Mouse (Mus musculus) kidney, postnatal 0 days (tissue): ENCODE measurements around the gene Lmtk3. TPM values are rescaled to one million over a fixed set of nuclear protein-coding genes. Genes with fewer than 3 reads are reported as not detected.

Experiments
- ATAC-seq: fragments of 200-750 bp; cut with Nextera tagmentation; replicated peaks from 2 replicates; pipeline ENCODE4 v1.8.0; 2017; ENCODE audit warnings: low read depth, moderate number of reproducible peaks, moderate TSS enrichment, moderate library complexity; ENCODE audit not compliant: low FRiP score
- DNase-seq: peaks from one replicate; pipeline ENCODE4 v3.0.0-alpha.2; 2016; ENCODE audit warnings: low spot score
- H3K27ac ChIP-seq: fragments of 300-500 bp; sonication (generic); 2 replicates; pipeline ENCODE4 v1.5.1; 2014; ENCODE audit warnings: mild to moderate bottlenecking
- H3K27me3 ChIP-seq: fragments of 300-500 bp; sonication (generic); 2 replicates; pipeline ENCODE4 v1.6.1; 2014; ENCODE audit warnings: low read length, mixed read lengths; ENCODE audit not compliant: insufficient read depth
- H3K36me3 ChIP-seq: fragments of 300-500 bp; sonication (generic); 2 replicates; pipeline ENCODE4 v1.6.1; 2014; ENCODE audit warnings: low read length, mixed read lengths; ENCODE audit not compliant: insufficient read depth
- H3K4me1 ChIP-seq: fragments of 300-500 bp; sonication (generic); replicated peaks from 2 replicates; pipeline ENCODE4 v1.6.1; 2014; ENCODE audit warnings: antibody characterized with exemption, low read length, mixed read lengths; ENCODE audit not compliant: insufficient read depth
- H3K4me2 ChIP-seq: fragments of 300-500 bp; sonication (generic); 2 replicates; pipeline ENCODE4 v1.6.1; 2014; ENCODE audit warnings: mild to moderate bottlenecking, low read length, moderate library complexity, mixed read lengths
- H3K4me3 ChIP-seq: fragments of 300-500 bp; sonication (generic); replicated peaks from 2 replicates; pipeline ENCODE4 v1.5.1; 2014; ENCODE audit warnings: low read depth, low read length
- H3K9ac ChIP-seq: fragments of 300-500 bp; sonication (generic); 2 replicates; pipeline ENCODE4 v1.6.1; 2014; ENCODE audit warnings: low read depth, low read length
- H3K9me3 ChIP-seq: fragments of 300-500 bp; sonication (generic); replicated peaks from 2 replicates; pipeline ENCODE4 v1.6.1; 2016; ENCODE audit warnings: low read length, inconsistent platforms, mixed read lengths
- CTCF ChIP-seq: IDR thresholded peaks from 2 replicates; pipeline ENCODE4 v1.5.1; 2016; ENCODE audit warnings: antibody characterized with exemption, low read depth, mild to moderate bottlenecking, moderate library complexity
- WGBS: fragments of 180-500 bp; shearing (Covaris S2); extraction: QIAGEN DNeasy Blood & Tissue Kit; methylation state at CpG from one replicate; pipeline ENCODE4 v1.1.7; 2014; 5-methylcytosine and 5-hydroxymethylcytosine counted together
- polyA plus RNA-seq: library from polyadenylated mRNA; unstranded; fragments of >200 nt; fragmentation: Nextera tagmentation; extraction: Ambion mirVana; gene quantifications from 2 replicates; pipeline ENCODE4 v1.2.1, GENCODE M21; 2015

Gene Lmtk3
- polyA plus RNA-seq, 1 experiment from 2014 or later = 0.91 TPM

DNA sequence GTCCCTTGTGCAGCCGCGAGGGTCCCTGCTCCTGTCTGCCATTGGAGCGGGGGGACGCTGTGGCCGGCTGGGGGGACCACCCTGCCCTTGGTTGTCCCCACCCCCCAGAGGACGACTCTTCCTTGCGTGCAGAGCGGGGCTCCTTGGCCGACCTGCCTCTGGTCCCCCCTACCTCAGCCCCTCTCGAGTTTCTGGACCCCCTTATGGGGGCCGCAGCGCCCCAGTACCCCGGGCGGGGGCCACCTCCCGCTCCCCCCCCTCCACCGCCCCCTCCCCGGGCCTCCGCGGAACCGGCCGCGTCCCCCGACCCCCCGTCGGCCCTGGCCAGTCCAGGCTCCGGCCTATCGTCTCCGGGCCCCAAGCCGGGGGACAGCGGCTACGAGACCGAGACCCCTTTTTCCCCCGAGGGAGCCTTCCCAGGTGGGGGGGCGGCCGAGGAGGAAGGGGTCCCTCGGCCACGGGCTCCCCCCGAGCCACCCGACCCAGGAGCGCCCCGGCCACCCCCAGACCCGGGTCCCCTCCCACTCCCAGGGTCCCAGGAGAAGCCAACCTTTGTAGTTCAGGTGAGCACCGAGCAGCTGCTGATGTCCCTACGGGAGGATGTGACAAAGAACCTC, 10.5 kb downstream of the Lmtk3 start:
- Histone ChIP-seq H3K4me3 (no peak overlapping the region), H3K4me1 (peaks cover 11% of the 10 kb centered on the region; the same call in 1 of the 2 replicates), H3K36me3 (no peaks in the 10 kb centered on the region), H3K9ac (no peak overlapping the region), H3K9me3 (no peaks in the 10 kb centered on the region), H3K27me3 (no peaks in the 10 kb centered on the region), H3K4me2 (no peak overlapping the region), H3K27ac (no peak overlapping the region)
- ATAC-seq = no peak
- DNase-seq = no peak
- TF ChIP-seq CTCF = no peak
- 91% methylated on average over 41 of the region's 44 CpGs for WGBS

DNA sequence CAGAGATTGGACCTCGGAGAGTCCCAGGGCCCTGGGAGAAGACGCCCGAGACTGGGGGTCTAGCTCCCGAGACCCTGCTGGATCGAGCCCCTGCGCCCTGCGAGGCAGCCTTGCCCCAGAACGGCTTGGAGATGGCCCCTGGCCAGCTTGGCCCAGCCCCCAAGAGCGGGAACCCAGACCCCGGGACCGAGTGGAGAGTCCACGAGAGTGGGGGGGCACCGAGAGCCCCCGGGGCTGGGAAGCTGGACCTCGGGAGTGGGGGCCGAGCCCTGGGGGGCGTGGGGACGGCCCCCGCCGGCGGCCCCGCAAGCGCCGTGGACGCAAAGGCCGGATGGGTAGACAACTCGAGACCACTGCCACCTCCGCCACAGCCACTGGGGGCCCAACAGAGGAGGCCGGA, 11.4 kb downstream of the Lmtk3 start:
- no peak for TF ChIP-seq CTCF
- Histone ChIP-seq H3K4me1 (peaks cover 11% of the 10 kb centered on the region; the same call in 1 of the 2 replicates), H3K9ac (no peak overlapping the region), H3K36me3 (no peaks in the 10 kb centered on the region), H3K27ac (no peak overlapping the region), H3K27me3 (no peaks in the 10 kb centered on the region), H3K9me3 (no peaks in the 10 kb centered on the region), H3K4me2 (no peak overlapping the region), H3K4me3 (no peak overlapping the region)
- DNase-seq (no peak), ATAC-seq (no peak)
- WGBS = 94% methylated on average over 29 of the region's 29 CpGs

DNA sequence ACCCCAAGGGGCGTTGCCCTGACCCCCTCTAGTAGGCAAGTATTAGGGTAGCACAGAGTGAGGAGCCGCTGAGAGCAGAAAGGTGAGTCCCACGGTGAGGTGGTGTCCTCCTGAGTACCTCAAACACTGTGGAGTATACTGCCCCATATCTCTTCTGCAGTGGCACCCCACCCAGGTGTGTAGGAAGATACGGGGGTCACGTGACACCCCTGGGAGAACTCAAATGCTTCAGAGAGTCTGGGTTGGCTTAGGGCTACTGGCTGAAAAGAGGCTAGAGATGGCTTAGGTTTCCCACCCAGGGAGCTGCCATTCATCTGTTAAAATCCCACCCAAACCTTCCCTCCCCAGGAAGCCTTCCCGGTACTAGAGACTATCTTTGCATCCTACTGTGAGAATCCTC, 13.4 kb downstream of the Lmtk3 start:
- 65% methylated on average over 6 of the region's 6 CpGs for WGBS
- no peak for TF ChIP-seq CTCF
- Histone ChIP-seq H3K27ac (no peak overlapping the region), H3K9ac (no peak overlapping the region), H3K4me3 (no peak overlapping the region), H3K9me3 (no peaks in the 10 kb centered on the region), H3K27me3 (no peaks in the 10 kb centered on the region), H3K4me1 (peaks cover 22% of the 10 kb centered on the region; the same call in 1 of the 2 replicates), H3K36me3 (no peaks in the 10 kb centered on the region), H3K4me2 (peak overlapping the region; percentile 93; the same call in 1 of the 2 replicates)
- no peak for DNase-seq
- no peak for ATAC-seq

DNA sequence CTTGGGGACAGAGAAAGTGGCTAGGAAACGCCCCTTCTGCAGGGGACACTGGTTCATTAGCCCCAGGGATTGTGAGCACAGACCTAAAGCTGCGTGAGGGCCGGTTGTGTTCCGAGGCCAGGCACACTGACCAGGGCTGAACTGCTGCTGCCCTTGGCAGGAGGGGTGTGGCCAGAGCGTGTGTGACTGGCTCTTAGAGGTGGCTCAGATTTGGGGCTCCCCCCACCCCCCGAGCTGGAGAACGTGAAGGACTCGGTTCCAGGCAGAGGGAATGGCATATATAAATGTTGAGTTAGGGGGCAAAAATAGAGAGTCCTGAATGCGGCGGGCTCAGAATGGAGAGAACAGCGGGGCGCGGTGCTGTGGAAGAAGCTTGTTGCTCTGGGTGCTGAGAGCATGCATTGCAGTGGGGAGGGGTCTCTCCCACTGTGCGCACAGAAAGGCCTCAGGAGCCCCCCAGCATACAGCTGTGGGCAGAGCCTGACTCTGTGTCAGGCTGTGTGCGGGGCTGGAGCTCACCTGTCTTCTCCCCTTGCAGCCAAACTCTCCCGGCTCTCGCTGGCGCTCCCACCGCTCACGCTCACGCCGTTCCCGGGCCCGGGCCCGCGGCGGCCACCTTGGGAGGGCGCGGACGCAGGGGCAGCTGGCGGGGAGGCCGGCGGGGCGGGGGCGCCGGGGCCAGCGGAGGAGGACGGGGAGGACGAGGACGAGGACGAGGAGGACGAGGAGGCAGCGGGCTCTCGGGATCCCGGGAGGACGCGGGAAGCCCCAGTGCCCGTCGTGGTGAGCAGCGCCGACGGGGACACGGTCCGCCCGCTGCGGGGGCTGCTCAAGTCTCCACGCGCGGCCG, 14.3 kb downstream of the Lmtk3 start:
- no peak for ATAC-seq
- Histone ChIP-seq H3K27me3 (no peaks in the 10 kb centered on the region), H3K9ac (peak overlapping the region; percentile 67), H3K4me1 (peaks cover 22% of the 10 kb centered on the region; the same call in 1 of the 2 replicates), H3K4me3 (peak overlapping the region; percentile 48), H3K27ac (no peak overlapping the region), H3K4me2 (peak overlapping the region; percentile 93), H3K36me3 (no peaks in the 10 kb centered on the region), H3K9me3 (no peaks in the 10 kb centered on the region)
- no peak for DNase-seq
- TF ChIP-seq CTCF = no peak
- WGBS = 2% methylated on average over 54 of the region's 60 CpGs

DNA sequence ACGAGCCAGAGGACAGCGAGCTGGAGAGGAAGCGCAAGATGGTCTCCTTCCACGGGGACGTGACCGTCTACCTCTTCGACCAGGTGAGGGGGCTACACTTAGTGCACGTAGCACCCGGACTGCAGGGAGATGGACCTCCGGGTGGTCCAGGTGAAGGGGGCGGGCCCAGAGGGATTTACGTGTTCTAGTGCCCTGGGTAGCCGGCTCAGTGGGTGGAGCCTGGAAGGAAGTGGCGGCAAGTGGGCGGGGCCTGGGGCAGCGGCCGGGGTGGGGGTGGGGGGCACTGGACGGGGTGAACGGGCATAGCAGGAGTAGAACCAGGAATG, 14.9 kb downstream of the Lmtk3 start:
- ATAC-seq = no peak
- TF ChIP-seq CTCF = no peak
- WGBS = 2% methylated on average over 19 of the region's 19 CpGs
- H3K4me3 ChIP-seq = peak overlapping the region; percentile 48
- H3K36me3 ChIP-seq = no peaks in the 10 kb centered on the region
- peaks cover 22% of the 10 kb centered on the region; the same call in 1 of the 2 replicates for H3K4me1 ChIP-seq
- H3K4me2 ChIP-seq = peak overlapping the region; percentile 93
- DNase-seq = no peak
- no peaks in the 10 kb centered on the region for H3K9me3 ChIP-seq
- no peaks in the 10 kb centered on the region for H3K27me3 ChIP-seq
- H3K9ac ChIP-seq = peak overlapping the region; percentile 67
- H3K27ac ChIP-seq = no peak overlapping the region

DNA sequence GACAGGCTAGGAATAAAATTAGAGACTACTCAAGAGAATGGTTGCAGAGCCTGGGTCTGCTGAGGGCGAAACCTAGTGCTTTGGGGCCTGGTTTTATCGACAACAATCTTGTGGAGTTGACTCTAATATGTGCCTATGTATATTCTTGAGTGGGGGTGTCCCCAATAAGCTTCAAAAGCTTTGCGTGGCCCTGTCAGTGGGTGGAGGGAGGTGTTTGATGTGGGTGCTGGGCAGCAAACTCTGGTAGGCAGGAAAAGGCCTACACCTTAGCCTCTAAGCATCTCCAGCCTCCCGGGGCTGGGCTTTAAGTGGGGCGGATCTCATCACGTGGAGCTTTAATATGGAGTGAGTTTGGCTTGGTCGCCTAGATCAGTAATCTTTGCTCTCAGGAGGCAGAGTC, 15.4 kb downstream of the Lmtk3 start:
- no peak for ATAC-seq
- no peak for DNase-seq
- H3K36me3 ChIP-seq = no peaks in the 10 kb centered on the region
- no peaks in the 10 kb centered on the region for H3K27me3 ChIP-seq
- H3K27ac ChIP-seq = no peak overlapping the region
- no peak overlapping the region for H3K9ac ChIP-seq
- no peak for TF ChIP-seq CTCF
- peak overlapping the region; percentile 48; the same call in 1 of the 2 replicates for H3K4me3 ChIP-seq
- no peaks in the 10 kb centered on the region for H3K9me3 ChIP-seq
- peaks cover 22% of the 10 kb centered on the region; the same call in 1 of the 2 replicates for H3K4me1 ChIP-seq
- H3K4me2 ChIP-seq = peak overlapping the region; percentile 93
- 77% methylated on average over 7 of the region's 7 CpGs for WGBS
